Mouse (Mus musculus): ENCODE data around the gene Gpr176. TPM values are rescaled to one million over a fixed set of nuclear protein-coding genes. Genes with fewer than 3 reads are reported as not detected.

Gpr176 gene
- polyA plus RNA-seq, 1 experiment, result 4.7 TPM

DNA sequence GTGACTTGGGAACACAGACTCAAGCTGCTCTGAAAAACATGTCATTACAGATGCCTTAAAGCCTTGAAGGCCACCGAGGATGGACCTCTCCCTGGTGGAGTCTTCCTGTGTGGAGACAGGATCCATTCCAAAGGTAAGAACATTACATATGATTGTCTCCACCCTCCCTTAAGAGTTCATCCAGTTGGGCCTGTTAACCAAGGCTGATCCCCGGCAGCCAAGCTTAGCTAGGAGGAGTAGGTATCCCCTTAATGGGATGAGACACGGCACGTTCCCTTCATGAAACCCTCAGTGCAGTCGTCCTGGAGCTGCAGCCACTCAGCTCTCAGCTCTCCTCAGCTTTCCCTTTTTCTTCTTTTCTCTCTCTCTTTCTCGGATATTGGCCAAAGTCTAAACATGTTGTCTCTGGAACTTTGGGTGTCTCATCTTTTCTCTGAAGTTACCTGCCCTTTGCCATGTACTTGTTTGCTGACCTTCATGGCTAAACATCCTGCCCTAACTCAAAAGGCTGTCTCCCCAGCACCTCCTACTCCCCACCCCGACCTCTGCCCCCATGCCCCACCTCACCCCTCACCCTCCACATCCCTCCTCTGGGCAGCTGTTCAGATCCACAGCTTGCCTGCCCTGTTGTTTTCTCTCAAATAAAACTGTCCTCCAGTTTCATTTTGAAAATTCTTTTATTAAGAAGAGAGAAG, 67.2 kb downstream of the Gpr176 start:
- Histone ChIP-seq H3K4me3 (ENCODE audit: insufficient read depth, poor library complexity, severe bottlenecking) (no peak overlapping the region), H3K79me3 (ENCODE audit: low read depth) (no peaks in the 10 kb centered on the region), H3ac (ENCODE audit: control insufficient read depth, insufficient read length, low read depth) (no peak overlapping the region), H3K79me2 (ENCODE audit: control insufficient read depth, insufficient read depth) (no peaks in the 10 kb centered on the region), H3K36me3 (ENCODE audit: control insufficient read depth, insufficient read depth) (no peaks in the 10 kb centered on the region), H3K27me3 (ENCODE audit: control insufficient read depth, insufficient read depth, insufficient read length) (no peaks in the 10 kb centered on the region)
- TF ChIP-seq MYOD1 (IDR thresholded peaks at IDR 0.05; ENCODE audit: control insufficient read depth, insufficient read length, low read depth) (peak; percentile 50), MAX (IDR thresholded peaks at IDR 0.05) (no peak)

DNA sequence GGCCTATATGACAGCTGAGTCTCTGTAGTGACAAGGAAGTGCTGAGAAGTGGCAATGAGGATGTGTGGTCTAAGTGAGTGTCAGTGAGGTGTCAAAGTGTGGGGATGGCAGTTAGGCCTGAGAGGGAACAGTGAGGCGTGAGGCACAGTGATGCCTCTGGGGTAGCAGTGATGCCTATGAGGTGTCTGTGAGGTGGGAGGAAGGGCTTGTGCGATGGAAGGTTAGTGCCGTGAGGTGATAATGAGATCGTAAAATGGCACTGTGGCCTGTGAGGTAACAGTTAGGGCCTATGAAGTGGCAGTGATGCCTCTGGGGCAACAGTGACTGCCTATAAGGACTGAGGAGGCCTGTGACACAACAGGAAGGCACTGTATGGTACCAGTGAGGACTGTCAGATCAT, 69.8 kb downstream of the Gpr176 start:
- Histone ChIP-seq H3K36me3 (ENCODE audit: control insufficient read depth, insufficient read depth) (no peaks in the 10 kb centered on the region), H3K4me3 (ENCODE audit: insufficient read depth, poor library complexity, severe bottlenecking) (no peak overlapping the region), H3K27me3 (ENCODE audit: control insufficient read depth, insufficient read depth, insufficient read length) (no peaks in the 10 kb centered on the region), H3K79me2 (ENCODE audit: control insufficient read depth, insufficient read depth) (no peaks in the 10 kb centered on the region), H3K79me3 (ENCODE audit: low read depth) (no peaks in the 10 kb centered on the region), H3ac (ENCODE audit: control insufficient read depth, insufficient read length, low read depth) (no peak overlapping the region)
- TF ChIP-seq USF1 (IDR thresholded peaks at IDR 0.05; ENCODE audit: low read depth), result no peak
- no peak for TF ChIP-seq CTCF (IDR thresholded peaks at IDR 0.05; ENCODE audit: control insufficient read depth, insufficient read depth, insufficient read length)
- no peak for TF ChIP-seq MAX (IDR thresholded peaks at IDR 0.05)
- no peak for TF ChIP-seq MYOD1 (IDR thresholded peaks at IDR 0.05; ENCODE audit: control insufficient read depth, insufficient read length, low read depth)
- no peak for TF ChIP-seq FOSL1 (IDR thresholded peaks at IDR 0.05; ENCODE audit: insufficient read depth, low read length, poor library complexity, severe bottlenecking)

DNA sequence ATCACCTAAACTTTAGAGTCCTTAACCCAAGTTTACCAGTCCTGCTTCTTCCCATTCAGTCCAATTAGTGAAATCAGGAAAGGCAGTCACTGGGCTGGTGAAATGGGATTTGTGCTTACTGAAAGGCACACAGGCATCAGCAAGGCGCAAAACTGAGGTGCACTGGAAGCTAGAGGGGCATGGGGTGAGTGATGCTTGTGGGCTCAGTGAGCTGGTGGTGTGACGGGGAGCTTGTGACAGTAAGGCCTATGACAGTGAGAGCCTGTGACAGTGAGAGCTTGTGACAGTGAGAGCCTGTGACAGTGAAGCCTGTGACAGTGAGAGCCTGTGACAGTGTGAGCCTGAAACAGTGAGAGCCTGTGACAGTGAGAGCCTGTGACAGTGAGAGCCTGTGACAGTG, 71.6 kb downstream of the Gpr176 start:
- no peaks in the 10 kb centered on the region for H3K27me3 ChIP-seq (ENCODE audit: control insufficient read depth, insufficient read depth, insufficient read length)
- no peaks in the 10 kb centered on the region for H3K36me3 ChIP-seq (ENCODE audit: control insufficient read depth, insufficient read depth)
- H3ac ChIP-seq (ENCODE audit: control insufficient read depth, insufficient read length, low read depth), result no peak overlapping the region
- H3K4me3 ChIP-seq (ENCODE audit: insufficient read depth, poor library complexity, severe bottlenecking), result no peak overlapping the region
- no peaks in the 10 kb centered on the region for H3K79me2 ChIP-seq (ENCODE audit: control insufficient read depth, insufficient read depth)
- TF ChIP-seq MAX (IDR thresholded peaks at IDR 0.05), result no peak
- H3K79me3 ChIP-seq (ENCODE audit: low read depth), result no peaks in the 10 kb centered on the region

DNA sequence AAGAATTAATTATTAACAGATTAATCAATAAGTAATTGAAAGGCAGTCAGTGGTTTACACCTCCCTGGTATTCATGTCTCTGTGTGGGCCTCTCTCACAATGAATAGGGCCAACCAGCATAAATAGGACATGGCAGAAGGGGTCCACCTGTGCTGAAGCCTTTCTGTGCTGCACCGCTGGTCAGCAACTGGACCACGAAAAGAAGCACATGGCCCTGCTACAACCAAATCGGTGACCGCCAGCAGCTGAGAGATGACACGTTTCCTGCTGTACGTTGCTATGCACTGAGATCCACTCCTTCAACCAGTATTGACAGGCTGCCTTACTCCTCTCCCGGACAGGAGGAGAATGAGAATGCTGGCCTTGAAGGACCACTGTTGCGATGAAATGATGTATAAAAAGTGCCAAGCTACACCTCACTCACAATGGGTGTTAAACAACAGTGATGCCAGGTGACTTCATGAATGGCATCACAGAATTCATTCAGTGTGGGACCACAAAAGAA, 72.1 kb downstream of the Gpr176 start:
- Histone ChIP-seq H3K79me3 (ENCODE audit: low read depth) (no peaks in the 10 kb centered on the region), H3K27me3 (ENCODE audit: control insufficient read depth, insufficient read depth, insufficient read length) (no peaks in the 10 kb centered on the region), H3K36me3 (ENCODE audit: control insufficient read depth, insufficient read depth) (no peaks in the 10 kb centered on the region), H3ac (ENCODE audit: control insufficient read depth, insufficient read length, low read depth) (no peak overlapping the region), H3K79me2 (ENCODE audit: control insufficient read depth, insufficient read depth) (no peaks in the 10 kb centered on the region), H3K4me3 (ENCODE audit: insufficient read depth, poor library complexity, severe bottlenecking) (no peak overlapping the region)
- TF ChIP-seq CTCF (IDR thresholded peaks at IDR 0.05; ENCODE audit: control insufficient read depth, insufficient read depth, insufficient read length), result no peak
- no peak for TF ChIP-seq CEBPB (IDR thresholded peaks at IDR 0.05; ENCODE audit: low read depth)
- TF ChIP-seq MYOD1 (IDR thresholded peaks at IDR 0.05; ENCODE audit: control insufficient read depth, insufficient read length, low read depth), result no peak
- TF ChIP-seq MAX (IDR thresholded peaks at IDR 0.05), result no peak
- TF ChIP-seq MYOG (IDR thresholded peaks at IDR 0.05; ENCODE audit: control insufficient read depth, extremely low read depth, insufficient read length), result no peak
- TF ChIP-seq FOSL1 (IDR thresholded peaks at IDR 0.05; ENCODE audit: insufficient read depth, low read length, poor library complexity, severe bottlenecking), result no peak
- TF ChIP-seq USF1 (IDR thresholded peaks at IDR 0.05; ENCODE audit: low read depth), result no peak

DNA sequence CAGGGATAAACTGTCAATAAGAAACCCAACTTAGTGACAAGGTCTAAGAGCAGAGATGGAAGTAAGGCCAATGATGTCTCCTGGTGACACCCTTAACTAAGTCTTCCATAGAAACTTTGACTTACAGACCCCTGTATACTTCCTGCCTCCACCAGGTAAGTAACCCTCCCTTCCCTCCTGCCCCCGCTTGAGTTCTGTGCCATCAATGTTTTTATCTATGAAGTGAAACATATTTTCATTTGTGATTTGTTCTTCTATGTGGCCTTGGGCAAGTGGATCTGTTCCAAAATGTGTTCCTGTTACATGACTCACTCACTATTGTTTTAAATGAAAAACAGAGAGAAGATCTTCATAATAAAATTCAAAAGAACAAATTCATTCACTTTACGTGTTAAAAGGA, 73.2 kb downstream of the Gpr176 start:
- H3K36me3 ChIP-seq (ENCODE audit: control insufficient read depth, insufficient read depth), result no peaks in the 10 kb centered on the region
- H3K79me2 ChIP-seq (ENCODE audit: control insufficient read depth, insufficient read depth), result no peaks in the 10 kb centered on the region
- no peak overlapping the region for H3K4me3 ChIP-seq (ENCODE audit: insufficient read depth, poor library complexity, severe bottlenecking)
- no peaks in the 10 kb centered on the region for H3K27me3 ChIP-seq (ENCODE audit: control insufficient read depth, insufficient read depth, insufficient read length)
- H3ac ChIP-seq (ENCODE audit: control insufficient read depth, insufficient read length, low read depth), result no peak overlapping the region
- TF ChIP-seq MYOG (IDR thresholded peaks at IDR 0.05; ENCODE audit: control insufficient read depth, extremely low read depth, insufficient read length), result no peak
- no peak for TF ChIP-seq MYOD1 (IDR thresholded peaks at IDR 0.05; ENCODE audit: control insufficient read depth, insufficient read length, low read depth)
- no peaks in the 10 kb centered on the region for H3K79me3 ChIP-seq (ENCODE audit: low read depth)

DNA sequence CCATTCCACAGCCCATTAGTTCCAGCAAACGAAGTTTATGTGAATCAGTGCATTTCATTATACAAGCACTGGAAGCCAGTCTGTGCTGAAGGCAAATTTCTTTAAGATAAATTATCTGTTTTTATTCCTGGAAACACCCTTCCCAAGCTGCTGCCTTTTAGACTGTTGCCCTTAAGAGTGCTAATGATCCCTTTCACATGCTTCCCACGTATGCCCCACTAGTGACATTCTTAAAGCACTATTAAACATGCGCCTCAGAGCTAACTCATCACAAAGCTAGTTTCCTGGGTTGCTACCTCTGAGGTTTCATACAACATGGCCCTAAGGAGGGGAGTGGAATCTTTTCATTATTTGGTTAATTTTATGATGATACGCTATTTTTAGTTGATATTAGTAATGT, 74.6 kb downstream of the Gpr176 start:
- Histone ChIP-seq H3K27me3 (ENCODE audit: control insufficient read depth, insufficient read depth, insufficient read length) (no peaks in the 10 kb centered on the region), H3K79me2 (ENCODE audit: control insufficient read depth, insufficient read depth) (no peaks in the 10 kb centered on the region), H3K36me3 (ENCODE audit: control insufficient read depth, insufficient read depth) (no peaks in the 10 kb centered on the region), H3ac (ENCODE audit: control insufficient read depth, insufficient read length, low read depth) (no peak overlapping the region), H3K4me3 (ENCODE audit: insufficient read depth, poor library complexity, severe bottlenecking) (no peak overlapping the region), H3K79me3 (ENCODE audit: low read depth) (no peaks in the 10 kb centered on the region)
- TF ChIP-seq MYOG (IDR thresholded peaks at IDR 0.05; ENCODE audit: control insufficient read depth, extremely low read depth, insufficient read length) (no peak), CEBPB (IDR thresholded peaks at IDR 0.05; ENCODE audit: low read depth) (no peak), CTCF (IDR thresholded peaks at IDR 0.05; ENCODE audit: control insufficient read depth, insufficient read depth, insufficient read length) (no peak), MAX (IDR thresholded peaks at IDR 0.05) (no peak), FOSL1 (IDR thresholded peaks at IDR 0.05; ENCODE audit: insufficient read depth, low read length, poor library complexity, severe bottlenecking) (no peak), USF1 (IDR thresholded peaks at IDR 0.05; ENCODE audit: low read depth) (no peak)

Data from C2C12 (cell line).